Comparison of ENCODE assay signal across 19 mouse cellular contexts in the genomic region with DNA sequence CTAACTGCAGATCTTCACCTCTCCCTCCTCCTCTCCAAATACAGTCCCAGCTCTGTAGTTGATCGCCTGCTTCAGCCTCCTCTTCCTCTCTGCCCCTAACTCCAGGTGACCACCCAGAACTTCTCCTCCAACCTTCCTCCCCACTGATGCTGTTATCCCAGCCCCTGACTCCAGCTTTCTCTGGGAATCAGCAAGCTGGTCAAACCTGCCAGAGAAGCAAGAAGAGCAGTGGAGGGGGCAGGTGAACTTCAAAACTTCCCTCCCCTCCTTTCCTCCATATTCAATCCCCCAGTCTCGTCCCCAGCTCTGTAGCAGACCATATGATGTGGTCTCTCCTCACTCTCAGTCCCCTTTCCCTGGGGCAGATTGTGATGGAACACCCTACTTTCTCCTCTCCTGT. TPM values are rescaled to one million over a fixed set of nuclear protein-coding genes. Genes with fewer than 3 reads are reported as not detected.
DNase-seq lines count a peak whose midpoint lies in the region; ATAC-seq lines count a peak whose summit lies in the region.
"Had no signal": no experiment of that assay in that cellular context is flagged by ENCODE, and none has a peak within 500 bp of the region (broad histone marks: within the 10 kb centered on the region; RNA-seq: fewer than 3 reads in every experiment).

No protein-coding gene starts in this region.

- WGBS in heart, embryonic 11.5 days (ENCODE audit: insufficient replicate concordance), result 29% methylated on average over 2 of the region's 2 CpGs
- WGBS in midbrain, embryonic 11.5 days, result 58% methylated on average over 2 of the region's 2 CpGs
- WGBS in midbrain, embryonic 15.5 days, result 41% methylated on average over 2 of the region's 2 CpGs

- H3K27ac ChIP-seq in heart, embryonic 11.5 days (ENCODE audit: low read depth, low read length), result no peak overlapping the region
- H3K27ac ChIP-seq in midbrain, embryonic 11.5 days (ENCODE audit: low read depth, low read length), result no peak overlapping the region
- no peak overlapping the region for H3K27ac ChIP-seq in midbrain, embryonic 15.5 days
- H3K27ac ChIP-seq: embryonic facial prominence, embryonic 12.5 days; forebrain, embryonic 12.5 days had no signal

- no peaks in the 10 kb centered on the region for H3K36me3 ChIP-seq in heart, embryonic 11.5 days (ENCODE audit: control insufficient read depth, insufficient read depth, low read length)
- no peaks in the 10 kb centered on the region for H3K36me3 ChIP-seq in midbrain, embryonic 11.5 days (ENCODE audit: control insufficient read depth, insufficient read depth, low read length)
- H3K36me3 ChIP-seq in midbrain, embryonic 15.5 days (replicated peaks), result no peaks in the 10 kb centered on the region
- H3K36me3 ChIP-seq: embryonic facial prominence, embryonic 12.5 days; forebrain, embryonic 12.5 days had no signal

- no peak for ATAC-seq in heart, embryonic 11.5 days (replicated peaks; ENCODE audit: insufficient number of reproducible peaks, low FRiP score, low TSS enrichment)
- ATAC-seq in midbrain, embryonic 11.5 days (ENCODE audit: low FRiP score), result no peak
- no peak for ATAC-seq in midbrain, embryonic 15.5 days (replicated peaks)
- ATAC-seq: forebrain, embryonic 14.5 days; forebrain, postnatal 0 days had no signal

- H3K9me3 ChIP-seq in heart, embryonic 11.5 days (replicated peaks; ENCODE audit: control insufficient read depth, low read length), result no peaks in the 10 kb centered on the region
- no peaks in the 10 kb centered on the region for H3K9me3 ChIP-seq in midbrain, embryonic 11.5 days (ENCODE audit: control insufficient read depth, low read length)
- no peaks in the 10 kb centered on the region for H3K9me3 ChIP-seq in midbrain, embryonic 15.5 days
- H3K9me3 ChIP-seq: embryonic facial prominence, embryonic 12.5 days; forebrain, embryonic 12.5 days had no signal

- no peak overlapping the region for H3K4me3 ChIP-seq in heart, embryonic 11.5 days (ENCODE audit: low read depth, low read length)
- no peak overlapping the region for H3K4me3 ChIP-seq in midbrain, embryonic 11.5 days (ENCODE audit: low read depth, low read length)
- no peak overlapping the region for H3K4me3 ChIP-seq in midbrain, embryonic 15.5 days
- H3K4me3 ChIP-seq: embryonic facial prominence, embryonic 12.5 days; forebrain, embryonic 12.5 days had no signal

- H3K27me3 ChIP-seq in heart, embryonic 11.5 days (ENCODE audit: control insufficient read depth, insufficient read depth, low read length), result peaks cover 52% of the 10 kb centered on the region
- H3K27me3 ChIP-seq in midbrain, embryonic 11.5 days (ENCODE audit: control insufficient read depth, insufficient read depth, low read length), result peaks cover 61% of the 10 kb centered on the region
- H3K27me3 ChIP-seq in midbrain, embryonic 15.5 days (replicated peaks), result peaks cover 45% of the 10 kb centered on the region

- H3K4me1 ChIP-seq in heart, embryonic 11.5 days (ENCODE audit: control insufficient read depth, insufficient read depth, low read length), result no peaks in the 10 kb centered on the region; the same call in 1 of the 2 replicates
- H3K4me1 ChIP-seq in midbrain, embryonic 11.5 days (ENCODE audit: control insufficient read depth, insufficient read depth, low read length), result peaks cover 22% of the 10 kb centered on the region
- H3K4me1 ChIP-seq in midbrain, embryonic 15.5 days, result peaks cover 20% of the 10 kb centered on the region

- H3K9ac ChIP-seq in heart, embryonic 11.5 days (ENCODE audit: low read depth, low read length), result no peak overlapping the region
- no peak overlapping the region for H3K9ac ChIP-seq in midbrain, embryonic 11.5 days (ENCODE audit: low read length)
- H3K9ac ChIP-seq in midbrain, embryonic 15.5 days, result no peak overlapping the region
- H3K9ac ChIP-seq: embryonic facial prominence, embryonic 12.5 days; forebrain, embryonic 12.5 days; forebrain, postnatal 0 days had no signal

- intact Hi-C loops in left cerebral cortex, postnatal 10 days (cut with DNase I), result no loop called here

- no peak overlapping the region for H3K4me2 ChIP-seq in heart, embryonic 11.5 days
- no peak overlapping the region for H3K4me2 ChIP-seq in midbrain, embryonic 11.5 days
- H3K4me2 ChIP-seq in midbrain, embryonic 15.5 days, result no peak overlapping the region
- H3K4me2 ChIP-seq: embryonic facial prominence, embryonic 12.5 days; forebrain, embryonic 12.5 days had no signal

- peak; percentile 75 for DNase-seq in heart, adult 11 months
- peak; percentile 75 for DNase-seq in midbrain, embryonic 11.5 days (ENCODE audit: low spot score, missing footprints)
- no peak for DNase-seq in left cerebral cortex, postnatal 10 days (ENCODE audit: extremely low spot score in 1 of 2, low spot score in 2 of 2)
- DNase-seq: adrenal gland, adult 2 months; adrenal gland, postnatal 10 days; adrenal gland, postnatal 25 days; cerebellum, adult 11 months; cerebellum, adult 18-20 months; cerebellum, adult 8-10 months; cerebellum, adult 9-11 months; cerebellum, postnatal 14 days; cerebellum, postnatal 36 days; embryo, embryonic 11 days; forebrain, postnatal 0 days had no signal

RNA-seq across cellular contexts. Expression of a gene that starts 15.9 kb away (rescaled TPM):
- 0.37 and 0.65 TPM in 2 replicates for polyA plus RNA-seq in heart, embryonic 11.5 days (2014; fragmentation: Nextera tagmentation; extraction: Ambion mirVana)
- polyA plus RNA-seq in midbrain, embryonic 11.5 days (2014; fragmentation: Nextera tagmentation; extraction: Ambion mirVana), result 0.88 and 1.0 TPM in 2 replicates
- polyA plus RNA-seq in midbrain, embryonic 15.5 days (2015; fragmentation: Nextera tagmentation; extraction: Ambion mirVana), result 0.56 and 1.1 TPM in 2 replicates
- not detected for total RNA-seq in left cerebral cortex, postnatal 10 days (2021)
- total RNA-seq: adrenal gland, adult 2 months; adrenal gland, postnatal 25 days; forebrain, postnatal 0 days had no signal

Comparison
In these comparisons a context has a peak if more than half of its experiments do, and no peak if none do; other contexts are left out.
1. DNase-seq: peak in heart, adult 11 months (single experiment) and midbrain, embryonic 11.5 days (single experiment); none in left cerebral cortex, postnatal 10 days (0 of 2).